Mouse (Mus musculus): Measurements from ENCODE around the gene Zmiz1. TPM values are rescaled to one million over a fixed set of nuclear protein-coding genes. Genes with fewer than 3 reads are reported as not detected.

The Zmiz1 gene
- polyA plus RNA-seq, 1 experiment = 63.7 TPM

GRCm38 (mm10) chr14:25708451-25708850, 249.5 kb downstream of the Zmiz1 start:
- Histone ChIP-seq H3K4me1 (ENCODE audit: control insufficient read depth, insufficient read depth, low read length) (no peaks in the 10 kb centered on the region), H3K27ac (ENCODE audit: insufficient read depth, low read length) (no peak overlapping the region), H3K4me3 (replicated peaks; ENCODE audit: insufficient read depth, low read depth, low read length) (no peak overlapping the region), H3K27me3 (ENCODE audit: control insufficient read depth, insufficient read depth, low read length) (no peaks in the 10 kb centered on the region)
- TF ChIP-seq CTCF (IDR thresholded peaks at IDR 0.05; ENCODE audit: borderline replicate concordance, insufficient read depth, low read depth, low read length) (no peak), POLR2A (IDR thresholded peaks at IDR 0.05; ENCODE audit: borderline replicate concordance, insufficient read depth, low read length) (no peak)
- DNase-seq = no peak
- WGBS = 47% methylated on average over 4 of the region's 4 CpGs

DNA sequence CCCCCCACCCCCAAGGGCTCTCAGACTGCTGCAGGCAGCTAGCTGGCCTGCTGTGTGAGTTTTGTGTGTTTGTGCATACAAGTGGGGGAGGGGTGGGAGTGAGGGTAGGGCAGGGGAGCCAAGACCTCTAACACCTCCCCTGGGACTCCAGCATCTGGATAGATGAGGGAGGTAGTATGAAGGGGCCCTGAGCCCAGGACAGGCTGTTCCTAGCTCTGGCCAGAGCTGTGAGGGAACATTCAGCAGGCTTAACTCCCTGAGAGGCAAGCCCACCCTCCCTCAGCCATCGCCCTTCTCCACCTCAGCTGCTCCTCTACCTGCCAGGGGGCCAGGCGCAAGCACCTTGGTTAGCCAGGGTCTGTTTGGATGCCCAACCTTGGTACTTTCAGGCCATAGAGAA, 249.9 kb downstream of the Zmiz1 start:
- H3K4me1 ChIP-seq (ENCODE audit: control insufficient read depth, insufficient read depth, low read length) = no peaks in the 10 kb centered on the region
- 93% methylated on average over 2 of the region's 2 CpGs for WGBS
- no peaks in the 10 kb centered on the region for H3K27me3 ChIP-seq (ENCODE audit: control insufficient read depth, insufficient read depth, low read length)
- TF ChIP-seq CTCF (IDR thresholded peaks at IDR 0.05; ENCODE audit: borderline replicate concordance, insufficient read depth, low read depth, low read length) = no peak
- no peak for TF ChIP-seq POLR2A (IDR thresholded peaks at IDR 0.05; ENCODE audit: borderline replicate concordance, insufficient read depth, low read length)
- DNase-seq = no peak
- no peak overlapping the region for H3K4me3 ChIP-seq (replicated peaks; ENCODE audit: insufficient read depth, low read depth, low read length)
- H3K27ac ChIP-seq (ENCODE audit: insufficient read depth, low read length) = no peak overlapping the region

- WGBS = 85% methylated on average over 4 of the region's 4 CpGs
- no peak for TF ChIP-seq POLR2A (IDR thresholded peaks at IDR 0.05; ENCODE audit: borderline replicate concordance, insufficient read depth, low read length)
- no peak for TF ChIP-seq CTCF (IDR thresholded peaks at IDR 0.05; ENCODE audit: borderline replicate concordance, insufficient read depth, low read depth, low read length)
- no peaks in the 10 kb centered on the region for H3K27me3 ChIP-seq (ENCODE audit: control insufficient read depth, insufficient read depth, low read length)
- DNase-seq = no peak
- no peaks in the 10 kb centered on the region for H3K4me1 ChIP-seq (ENCODE audit: control insufficient read depth, insufficient read depth, low read length)
- H3K4me3 ChIP-seq (replicated peaks; ENCODE audit: insufficient read depth, low read depth, low read length) = no peak overlapping the region
- no peak overlapping the region for H3K27ac ChIP-seq (ENCODE audit: insufficient read depth, low read length)
These were observed 251.1 kb downstream of the Zmiz1 start for GRCm38 (mm10) chr14:25710073-25710472.

DNA sequence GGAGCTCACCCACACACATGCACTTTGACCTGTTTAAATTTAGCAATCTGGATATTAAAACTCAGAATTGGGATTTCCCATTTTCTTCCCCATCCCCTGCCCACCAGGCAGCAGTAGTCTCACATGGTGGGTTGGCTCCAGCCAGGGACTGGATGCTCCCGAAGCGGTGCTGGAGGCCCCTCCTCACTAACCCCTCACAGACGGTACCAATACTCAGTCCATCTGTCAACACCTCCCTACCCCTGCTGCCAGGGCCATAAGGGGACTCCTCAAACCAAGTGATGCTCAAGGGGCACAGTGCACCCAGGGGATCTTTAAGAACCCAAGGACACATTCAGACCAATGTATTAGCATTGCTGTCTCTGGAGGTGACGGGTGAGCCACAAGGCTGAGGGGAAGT, 251.7 kb downstream of the Zmiz1 start:
- Histone ChIP-seq H3K27me3 (ENCODE audit: control insufficient read depth, insufficient read depth, low read length) (no peaks in the 10 kb centered on the region), H3K4me1 (ENCODE audit: control insufficient read depth, insufficient read depth, low read length) (no peaks in the 10 kb centered on the region), H3K4me3 (replicated peaks; ENCODE audit: insufficient read depth, low read depth, low read length) (no peak overlapping the region), H3K27ac (ENCODE audit: insufficient read depth, low read length) (no peak overlapping the region)
- TF ChIP-seq POLR2A (IDR thresholded peaks at IDR 0.05; ENCODE audit: borderline replicate concordance, insufficient read depth, low read length) (no peak), CTCF (IDR thresholded peaks at IDR 0.05; ENCODE audit: borderline replicate concordance, insufficient read depth, low read depth, low read length) (no peak)
- 44% methylated on average over 4 of the region's 4 CpGs for WGBS
- no peak for DNase-seq

DNA sequence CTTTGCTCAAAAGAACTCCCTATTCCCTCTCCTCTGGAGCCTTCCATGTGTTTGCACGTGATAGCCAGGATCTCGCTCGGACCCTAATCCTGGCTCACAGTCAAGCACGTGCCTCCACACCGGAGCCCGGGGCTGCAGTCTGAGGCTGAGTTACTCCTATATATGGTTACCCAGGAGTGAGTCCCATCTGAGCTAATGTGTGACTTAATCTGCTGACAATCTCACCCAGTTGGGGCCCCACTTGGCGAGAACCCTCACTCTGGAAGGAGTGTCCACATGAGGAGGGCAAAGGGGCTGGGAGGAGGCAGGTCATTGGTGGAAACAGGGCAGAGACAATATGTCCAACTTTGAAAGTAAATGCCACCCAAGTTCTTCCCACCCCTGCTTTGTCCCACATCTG, 252.2 kb downstream of the Zmiz1 start:
- Histone ChIP-seq H3K4me1 (ENCODE audit: control insufficient read depth, insufficient read depth, low read length) (no peaks in the 10 kb centered on the region), H3K27me3 (ENCODE audit: control insufficient read depth, insufficient read depth, low read length) (no peaks in the 10 kb centered on the region), H3K4me3 (replicated peaks; ENCODE audit: insufficient read depth, low read depth, low read length) (no peak overlapping the region), H3K27ac (ENCODE audit: insufficient read depth, low read length) (no peak overlapping the region)
- 35% methylated on average over 7 of the region's 7 CpGs for WGBS
- no peak for DNase-seq
- no peak for TF ChIP-seq POLR2A (IDR thresholded peaks at IDR 0.05; ENCODE audit: borderline replicate concordance, insufficient read depth, low read length)
- no peak for TF ChIP-seq CTCF (IDR thresholded peaks at IDR 0.05; ENCODE audit: borderline replicate concordance, insufficient read depth, low read depth, low read length)

DNA sequence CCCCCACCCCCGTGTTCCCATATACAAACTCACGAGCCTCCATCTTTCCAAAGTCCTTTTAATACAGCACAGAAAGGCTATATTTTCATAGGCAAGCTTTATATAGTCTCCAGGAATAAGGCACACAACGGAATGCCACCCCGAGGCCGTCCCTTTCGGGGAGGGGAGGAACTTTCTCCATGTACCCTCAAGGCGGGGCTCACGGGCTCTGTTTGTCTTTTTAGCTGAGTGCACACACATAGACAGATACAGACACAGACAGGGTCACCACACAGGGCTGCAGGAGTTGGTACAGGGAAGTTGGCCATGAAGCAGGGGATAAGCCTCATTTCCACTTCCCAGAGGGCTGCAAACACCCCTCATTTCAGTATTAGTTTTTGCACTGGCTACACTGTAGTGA, 252.6 kb downstream of the Zmiz1 start:
- no peak for DNase-seq
- no peak overlapping the region for H3K4me3 ChIP-seq (replicated peaks; ENCODE audit: insufficient read depth, low read depth, low read length)
- no peak for TF ChIP-seq CTCF (IDR thresholded peaks at IDR 0.05; ENCODE audit: borderline replicate concordance, insufficient read depth, low read depth, low read length)
- no peak for TF ChIP-seq POLR2A (IDR thresholded peaks at IDR 0.05; ENCODE audit: borderline replicate concordance, insufficient read depth, low read length)
- no peaks in the 10 kb centered on the region for H3K27me3 ChIP-seq (ENCODE audit: control insufficient read depth, insufficient read depth, low read length)
- H3K27ac ChIP-seq (ENCODE audit: insufficient read depth, low read length) = no peak overlapping the region
- WGBS = 81% methylated on average over 8 of the region's 8 CpGs
- H3K4me1 ChIP-seq (ENCODE audit: control insufficient read depth, insufficient read depth, low read length) = no peaks in the 10 kb centered on the region

DNA sequence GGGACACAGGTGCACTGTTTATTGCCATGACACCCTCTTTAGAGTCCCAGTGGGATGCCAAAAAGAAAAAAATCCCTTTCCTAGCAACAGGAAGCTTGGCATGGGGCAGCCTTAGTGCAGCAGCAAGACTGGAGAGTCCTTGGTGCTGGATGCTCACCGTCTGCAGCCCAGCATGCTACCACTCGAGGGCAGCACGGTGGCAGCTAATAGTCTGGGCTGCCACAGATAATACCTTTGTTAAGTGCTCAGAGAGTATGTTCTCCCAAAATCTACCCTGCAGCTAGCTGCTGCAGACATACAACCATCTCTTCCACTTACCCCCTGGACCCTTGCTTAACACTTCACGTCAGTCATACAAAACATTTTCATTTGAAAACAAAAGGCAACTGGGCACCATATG, 254.5 kb downstream of the Zmiz1 start:
- no peak overlapping the region for H3K4me3 ChIP-seq (replicated peaks; ENCODE audit: insufficient read depth, low read depth, low read length)
- H3K27ac ChIP-seq (ENCODE audit: insufficient read depth, low read length) = no peak overlapping the region
- 25% methylated on average over 4 of the region's 4 CpGs for WGBS
- peaks cover 5% of the 10 kb centered on the region; the same call in 1 of the 2 replicates for H3K4me1 ChIP-seq (ENCODE audit: control insufficient read depth, insufficient read depth, low read length)
- H3K27me3 ChIP-seq (ENCODE audit: control insufficient read depth, insufficient read depth, low read length) = no peaks in the 10 kb centered on the region
- TF ChIP-seq POLR2A (IDR thresholded peaks at IDR 0.05; ENCODE audit: borderline replicate concordance, insufficient read depth, low read length) (no peak), CTCF (IDR thresholded peaks at IDR 0.05; ENCODE audit: borderline replicate concordance, insufficient read depth, low read depth, low read length) (peak; percentile 44; the same call in 1 of the 2 replicates)
- peak in 1 of 2 experiments; percentile 20 for DNase-seq

Other genes starting within 250 kb of the Zmiz1 start
- 62.7 and 63.3 TPM in 2 replicates for gene Ppif, start 235.0 kb downstream of the Zmiz1 start, polyA plus RNA-seq (2012; rRNA removed)

All from cerebellum, adult 2 months (tissue).